Mouse (Mus musculus) lung, embryonic 15.5 days (tissue): ENCODE data around the gene Slx4ip. TPM values are rescaled to one million over a fixed set of nuclear protein-coding genes. Genes with fewer than 3 reads are reported as not detected.
A peak's percentile ranks its signal among the peaks of the same experiment; 100 is the strongest.

Source experiments
- ATAC-seq: fragments of 200-750 bp; cut with Nextera tagmentation; 2 replicates; pipeline ENCODE4 v1.8.0; 2017; ENCODE audit warnings: moderate number of reproducible peaks, borderline replicate concordance; ENCODE audit not compliant: low FRiP score, low TSS enrichment; ENCODE audit errors: extremely low read depth
- H3K27ac ChIP-seq: fragments of 300-500 bp; sonication (generic); 2 replicates; pipeline ENCODE4 v1.5.1; 2015; ENCODE audit warnings: moderate library complexity, mild to moderate bottlenecking, inconsistent platforms
- H3K27me3 ChIP-seq: fragments of 300-500 bp; sonication (generic); 2 replicates; pipeline ENCODE4 v1.6.1; 2015; ENCODE audit warnings: inconsistent platforms
- H3K36me3 ChIP-seq: fragments of 300-500 bp; sonication (generic); 2 replicates; pipeline ENCODE4 v1.6.1; 2015; ENCODE audit warnings: inconsistent platforms
- H3K4me1 ChIP-seq: fragments of 300-500 bp; sonication (generic); 2 replicates; pipeline ENCODE4 v1.6.1; 2015; ENCODE audit warnings: inconsistent platforms
- H3K4me2 ChIP-seq: fragments of 300-500 bp; sonication (generic); 2 replicates; pipeline ENCODE4 v1.6.1; 2015; ENCODE audit warnings: inconsistent platforms, mild to moderate bottlenecking, moderate library complexity
- H3K4me3 ChIP-seq: fragments of 300-500 bp; sonication (generic); 2 replicates; pipeline ENCODE4 v1.5.1; 2015; ENCODE audit warnings: mild to moderate bottlenecking, inconsistent platforms
- H3K9ac ChIP-seq: fragments of 300-500 bp; sonication (generic); 2 replicates; pipeline ENCODE4 v1.6.1; 2015; ENCODE audit warnings: inconsistent platforms
- H3K9me3 ChIP-seq: fragments of 300-500 bp; sonication (generic); 2 replicates; pipeline ENCODE4 v1.6.1; 2016; ENCODE audit warnings: inconsistent platforms
- WGBS: fragments of 180-500 bp; shearing (Covaris S2); methylation state at CpG from one replicate; pipeline ENCODE4 v1.1.7; 2015; 5-methylcytosine and 5-hydroxymethylcytosine counted together
- polyA plus RNA-seq: library from polyadenylated mRNA; unstranded; fragments of >200 nt; fragmentation: Nextera tagmentation; extraction: Ambion mirVana; gene quantifications from 2 replicates; pipeline ENCODE4 v1.2.1, GENCODE M21; 2015

Gene Slx4ip
- polyA plus RNA-seq, 1 experiment from 2014 or later, result 7.2 TPM

DNA sequence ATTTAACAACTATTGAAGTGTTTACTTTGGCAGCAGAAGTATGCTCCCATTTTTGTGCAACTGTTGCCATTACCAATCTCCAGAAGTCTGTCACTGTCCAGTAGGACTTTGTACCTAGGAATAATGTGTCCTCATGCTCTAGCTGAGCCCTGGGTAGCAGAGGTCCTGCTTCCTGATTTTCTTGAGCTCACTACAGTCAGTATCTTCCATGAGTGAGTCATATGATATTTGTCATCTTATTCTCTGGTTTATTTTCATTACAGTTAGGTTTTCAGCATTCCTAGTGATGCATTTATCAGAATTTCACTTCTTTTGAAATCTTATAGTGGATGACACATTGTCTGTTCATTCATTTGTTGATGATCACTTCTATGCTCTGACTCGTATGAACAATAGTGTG, 115.6 kb downstream of the Slx4ip start:
- ATAC-seq, result no peak
- H3K9me3 ChIP-seq, result no peaks in the 10 kb centered on the region
- H3K4me3 ChIP-seq, result no peak overlapping the region
- no peak overlapping the region for H3K27ac ChIP-seq
- no peak overlapping the region for H3K4me2 ChIP-seq
- no peaks in the 10 kb centered on the region for H3K4me1 ChIP-seq
- no peak overlapping the region for H3K9ac ChIP-seq
- no peaks in the 10 kb centered on the region for H3K27me3 ChIP-seq
- H3K36me3 ChIP-seq, result no peaks in the 10 kb centered on the region
- 67% methylated on average over 1 of the region's 1 CpGs for WGBS

DNA sequence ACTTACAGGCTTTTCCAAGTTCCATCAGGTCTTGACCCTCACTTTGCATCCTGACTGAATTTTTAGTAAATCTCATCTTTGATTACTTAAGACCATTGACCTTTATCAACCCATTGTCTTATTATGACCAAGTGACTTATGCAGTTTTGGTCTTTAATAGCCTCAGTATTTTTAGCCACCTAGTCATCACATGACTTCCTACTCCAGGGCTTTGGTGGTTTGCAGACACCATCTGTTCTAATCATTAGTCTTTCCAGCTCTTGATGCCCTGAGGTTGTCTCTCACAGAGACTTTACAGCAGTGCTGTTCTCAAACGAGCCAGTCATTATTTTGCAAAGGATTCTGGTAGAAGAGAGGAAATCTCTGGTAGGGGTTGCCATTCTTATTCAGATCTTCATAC, 121.0 kb downstream of the Slx4ip start:
- no peak overlapping the region for H3K4me3 ChIP-seq
- no peaks in the 10 kb centered on the region for H3K27me3 ChIP-seq
- H3K4me1 ChIP-seq, result no peaks in the 10 kb centered on the region
- H3K4me2 ChIP-seq, result no peak overlapping the region
- no peaks in the 10 kb centered on the region for H3K36me3 ChIP-seq
- H3K9me3 ChIP-seq, result no peaks in the 10 kb centered on the region
- ATAC-seq, result no peak
- H3K27ac ChIP-seq, result no peak overlapping the region
- H3K9ac ChIP-seq, result no peak overlapping the region
- WGBS, result 50% methylated on average over 1 of the region's 1 CpGs

DNA sequence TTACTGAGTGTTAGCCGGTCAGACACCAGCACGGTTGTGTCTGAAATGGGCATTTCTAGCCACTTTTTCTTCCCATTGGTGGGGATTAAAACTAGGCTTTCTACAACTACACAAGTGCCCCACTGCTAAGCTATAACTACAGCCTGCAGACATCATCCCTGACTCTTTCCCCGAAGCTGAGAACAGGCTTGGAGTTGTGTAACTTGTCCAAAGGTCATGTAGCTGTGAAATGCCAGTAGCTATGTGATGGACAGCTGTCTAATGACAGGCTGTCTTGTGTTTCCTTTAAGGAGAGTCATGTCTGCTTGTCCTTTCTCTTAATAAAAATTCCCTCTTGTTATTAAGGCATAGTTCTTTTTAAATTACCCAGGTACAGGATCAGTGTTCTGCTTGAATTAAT, 122.1 kb downstream of the Slx4ip start:
- Histone ChIP-seq H3K9me3 (no peaks in the 10 kb centered on the region), H3K4me3 (no peak overlapping the region), H3K27me3 (no peaks in the 10 kb centered on the region), H3K9ac (no peak overlapping the region), H3K4me1 (no peaks in the 10 kb centered on the region), H3K27ac (no peak overlapping the region), H3K4me2 (no peak overlapping the region), H3K36me3 (no peaks in the 10 kb centered on the region)
- ATAC-seq, result no peak
- 72% methylated on average over 3 of the region's 3 CpGs for WGBS

DNA sequence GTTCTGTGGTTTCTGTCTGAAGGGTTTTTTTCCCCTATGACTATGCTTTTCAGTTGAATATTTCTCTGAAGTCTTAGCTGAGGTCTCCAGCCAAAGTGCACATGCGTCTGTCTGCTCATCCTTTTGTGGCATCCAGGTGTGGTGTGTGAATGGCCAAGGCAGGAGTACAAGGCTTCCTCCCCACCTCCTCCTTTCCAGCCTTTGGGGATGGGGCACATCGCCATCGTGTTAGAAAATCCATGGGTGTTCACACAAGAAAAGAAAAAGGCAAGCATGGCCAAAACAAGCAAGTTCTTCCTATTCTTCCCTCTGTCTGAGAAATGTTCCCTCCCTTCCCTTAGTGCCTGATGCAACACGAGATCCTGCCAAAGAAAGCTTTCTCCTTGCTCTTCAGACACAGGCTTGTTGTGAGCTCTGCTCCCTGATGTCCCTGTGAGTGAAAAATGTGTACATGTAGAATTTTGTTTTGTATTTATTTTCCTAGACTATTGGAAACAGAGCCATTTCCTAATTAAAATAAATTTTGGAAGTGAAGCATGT, 122.9 kb downstream of the Slx4ip start:
- Histone ChIP-seq H3K27me3 (no peaks in the 10 kb centered on the region), H3K27ac (no peak overlapping the region), H3K4me3 (no peak overlapping the region), H3K9me3 (no peaks in the 10 kb centered on the region), H3K36me3 (no peaks in the 10 kb centered on the region), H3K4me2 (no peak overlapping the region), H3K4me1 (no peaks in the 10 kb centered on the region), H3K9ac (no peak overlapping the region)
- WGBS, result 70% methylated on average over 4 of the region's 4 CpGs
- ATAC-seq, result no peak

DNA sequence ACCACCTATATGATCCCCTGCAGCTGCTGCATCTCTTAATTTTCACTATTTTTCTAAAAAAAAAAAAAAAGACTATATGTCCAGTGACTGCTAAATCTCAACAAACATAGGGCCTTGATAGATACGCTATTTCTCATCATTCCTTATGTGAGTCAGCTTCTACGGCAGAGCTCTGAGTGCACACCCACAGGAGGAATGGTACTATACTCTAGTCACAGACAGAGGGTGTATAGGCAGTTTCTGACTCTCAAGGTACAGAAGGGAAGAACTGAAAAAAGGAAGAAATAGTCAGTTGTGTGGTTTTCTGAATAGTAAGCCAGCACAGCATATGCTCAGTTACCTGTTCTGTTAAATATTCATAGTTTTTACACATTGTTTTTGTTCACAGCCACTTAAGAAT, 123.4 kb downstream of the Slx4ip start:
- no peaks in the 10 kb centered on the region for H3K27me3 ChIP-seq
- no peaks in the 10 kb centered on the region for H3K4me1 ChIP-seq
- WGBS, result 70% methylated on average over 2 of the region's 2 CpGs
- ATAC-seq, result no peak
- H3K27ac ChIP-seq, result no peak overlapping the region
- H3K9me3 ChIP-seq, result no peaks in the 10 kb centered on the region
- H3K4me2 ChIP-seq, result no peak overlapping the region
- H3K4me3 ChIP-seq, result no peak overlapping the region
- H3K36me3 ChIP-seq, result no peaks in the 10 kb centered on the region
- no peak overlapping the region for H3K9ac ChIP-seq

DNA sequence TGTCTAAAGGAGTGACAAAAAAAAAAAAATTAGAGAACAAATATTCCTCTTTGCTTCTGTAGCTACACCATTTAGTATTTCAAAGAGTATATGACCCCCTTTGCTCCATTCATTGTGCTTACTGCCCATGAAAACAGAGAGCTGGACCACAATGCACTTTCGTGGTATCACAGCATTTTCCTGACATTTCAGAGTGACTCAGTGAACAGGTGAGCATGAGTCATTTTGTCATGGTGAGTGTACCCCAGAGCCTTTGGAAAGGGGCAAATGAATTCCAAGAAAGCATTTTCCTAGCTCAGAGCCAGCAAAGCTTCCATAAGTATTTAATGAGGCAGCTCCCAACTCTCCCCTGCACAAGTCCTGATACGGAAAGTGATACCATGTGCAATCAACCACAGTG, 153.1 kb downstream of the Slx4ip start:
- WGBS, result 87% methylated on average over 2 of the region's 2 CpGs
- H3K36me3 ChIP-seq, result no peaks in the 10 kb centered on the region

DNA sequence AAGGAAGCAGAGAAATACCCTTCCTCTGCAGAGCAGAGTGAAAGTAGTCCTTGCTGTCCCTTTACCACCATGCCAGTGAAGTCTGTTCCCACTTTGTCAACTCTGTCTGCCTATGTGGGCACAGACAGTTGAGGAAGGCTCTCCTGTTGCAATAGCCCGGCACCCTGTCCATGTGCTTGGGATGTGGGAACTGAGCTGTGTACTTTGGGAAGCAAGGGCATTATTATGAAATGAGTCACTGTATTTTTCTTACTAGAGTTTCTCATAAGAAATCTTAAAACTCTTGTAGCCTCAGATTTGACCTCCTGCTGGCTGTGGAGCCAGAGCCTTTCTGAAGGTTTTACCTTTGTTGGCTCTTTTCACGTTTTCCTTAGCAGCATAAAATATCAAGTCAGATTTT, 158.3 kb downstream of the Slx4ip start:
- no peak overlapping the region for H3K4me2 ChIP-seq
- H3K36me3 ChIP-seq, result no peaks in the 10 kb centered on the region
- no peaks in the 10 kb centered on the region for H3K27me3 ChIP-seq
- no peak for ATAC-seq
- H3K9me3 ChIP-seq, result no peaks in the 10 kb centered on the region
- WGBS, result 52% methylated on average over 2 of the region's 2 CpGs
- H3K27ac ChIP-seq, result peak overlapping the region; percentile 10; the same call in 1 of the 2 replicates
- H3K9ac ChIP-seq, result no peak overlapping the region
- 0 out of 2 replicates have a peak, but pooled peaks cover 6% of the 10 kb centered on the region for H3K4me1 ChIP-seq
- H3K4me3 ChIP-seq, result no peak overlapping the region

More for the DNA sequence above, 153.1 kb downstream of the Slx4ip start:
- no peak overlapping the region for H3K4me3 ChIP-seq
- H3K9me3 ChIP-seq, result no peaks in the 10 kb centered on the region
- H3K27ac ChIP-seq, result no peak overlapping the region
- ATAC-seq, result no peak
- 0 out of 2 replicates have a peak, but pooled peaks cover 6% of the 10 kb centered on the region for H3K4me1 ChIP-seq
- H3K27me3 ChIP-seq, result no peaks in the 10 kb centered on the region
- H3K4me2 ChIP-seq, result no peak overlapping the region
- H3K9ac ChIP-seq, result no peak overlapping the region

DNA sequence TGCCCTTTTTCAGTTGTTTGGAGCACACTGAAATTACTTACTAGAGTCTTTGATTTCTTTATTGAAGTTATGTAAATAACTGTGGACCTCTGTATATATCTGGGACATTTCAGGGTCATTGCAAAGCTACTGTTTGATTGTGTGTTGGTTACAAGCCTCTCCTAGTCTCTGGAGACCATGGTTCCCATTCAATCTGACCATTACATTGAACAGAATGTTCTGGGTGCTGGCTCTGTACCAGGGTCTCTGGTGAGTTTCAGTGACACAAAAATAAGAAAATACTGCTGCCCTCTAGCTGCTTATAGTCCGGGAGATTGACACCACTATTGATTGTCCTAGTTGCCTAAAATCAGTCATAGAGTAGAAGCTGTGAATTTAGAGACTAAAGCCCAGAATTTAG, 158.9 kb downstream of the Slx4ip start:
- no peak for ATAC-seq

DNA sequence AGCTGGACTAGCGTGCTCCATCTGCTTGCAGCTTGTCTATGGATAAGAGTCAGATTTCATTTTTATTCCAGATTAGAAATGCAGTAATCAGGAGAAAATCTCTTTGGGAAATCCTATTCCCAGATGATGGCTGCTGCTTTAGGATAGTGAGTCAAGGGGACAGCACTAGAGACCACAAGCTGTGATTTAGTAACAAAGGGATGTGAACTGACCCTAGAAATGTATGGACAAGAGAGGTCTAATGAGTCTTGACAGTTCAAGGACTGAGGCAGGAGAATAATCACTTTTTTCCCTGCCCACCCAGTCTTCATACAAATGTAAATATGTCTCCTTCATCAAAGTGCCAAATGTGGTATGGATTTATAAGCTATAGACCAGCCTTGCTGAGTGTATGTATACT, 172.8 kb downstream of the Slx4ip start:
- H3K36me3 ChIP-seq, result no peaks in the 10 kb centered on the region
- H3K4me3 ChIP-seq, result no peak overlapping the region
- no peak for ATAC-seq
- H3K27ac ChIP-seq, result no peak overlapping the region
- H3K9ac ChIP-seq, result no peak overlapping the region
- no peak overlapping the region for H3K4me2 ChIP-seq
- no peaks in the 10 kb centered on the region for H3K27me3 ChIP-seq
- H3K4me1 ChIP-seq, result no peaks in the 10 kb centered on the region
- WGBS, result 88% methylated on average over 1 of the region's 1 CpGs
- H3K9me3 ChIP-seq, result no peaks in the 10 kb centered on the region

More for the DNA sequence above, 158.9 kb downstream of the Slx4ip start:
- H3K4me1 ChIP-seq, result 0 out of 2 replicates have a peak, but pooled peaks cover 6% of the 10 kb centered on the region
- no peaks in the 10 kb centered on the region for H3K36me3 ChIP-seq
- WGBS, result 69% methylated on average over 1 of the region's 1 CpGs
- H3K27me3 ChIP-seq, result no peaks in the 10 kb centered on the region
- no peak overlapping the region for H3K4me3 ChIP-seq
- no peak overlapping the region for H3K9ac ChIP-seq
- no peaks in the 10 kb centered on the region for H3K9me3 ChIP-seq
- no peak overlapping the region for H3K4me2 ChIP-seq
- no peak overlapping the region for H3K27ac ChIP-seq

DNA sequence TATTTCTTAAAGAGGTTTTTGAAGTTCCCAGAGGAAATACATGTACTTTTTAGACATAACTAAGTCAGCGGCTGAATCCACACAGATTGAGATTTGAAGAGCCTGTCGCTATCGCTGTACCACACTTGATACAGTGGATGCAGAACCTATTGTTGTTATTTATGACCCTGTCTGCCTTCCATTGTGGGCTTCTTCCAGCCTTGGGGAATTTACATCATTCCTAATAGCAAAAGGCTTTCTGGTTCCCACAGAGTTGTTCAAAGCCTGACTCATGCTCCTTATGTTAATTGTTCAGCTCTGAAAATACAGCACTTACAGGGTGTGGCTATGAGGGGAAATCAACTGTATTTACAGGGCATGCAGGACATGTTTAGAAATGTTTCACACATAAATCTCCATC, 173.5 kb downstream of the Slx4ip start:
- Histone ChIP-seq H3K4me1 (no peaks in the 10 kb centered on the region), H3K9me3 (no peaks in the 10 kb centered on the region), H3K27ac (no peak overlapping the region), H3K4me3 (no peak overlapping the region), H3K27me3 (no peaks in the 10 kb centered on the region), H3K36me3 (no peaks in the 10 kb centered on the region), H3K9ac (no peak overlapping the region), H3K4me2 (no peak overlapping the region)
- 82% methylated on average over 3 of the region's 3 CpGs for WGBS
- no peak for ATAC-seq

DNA sequence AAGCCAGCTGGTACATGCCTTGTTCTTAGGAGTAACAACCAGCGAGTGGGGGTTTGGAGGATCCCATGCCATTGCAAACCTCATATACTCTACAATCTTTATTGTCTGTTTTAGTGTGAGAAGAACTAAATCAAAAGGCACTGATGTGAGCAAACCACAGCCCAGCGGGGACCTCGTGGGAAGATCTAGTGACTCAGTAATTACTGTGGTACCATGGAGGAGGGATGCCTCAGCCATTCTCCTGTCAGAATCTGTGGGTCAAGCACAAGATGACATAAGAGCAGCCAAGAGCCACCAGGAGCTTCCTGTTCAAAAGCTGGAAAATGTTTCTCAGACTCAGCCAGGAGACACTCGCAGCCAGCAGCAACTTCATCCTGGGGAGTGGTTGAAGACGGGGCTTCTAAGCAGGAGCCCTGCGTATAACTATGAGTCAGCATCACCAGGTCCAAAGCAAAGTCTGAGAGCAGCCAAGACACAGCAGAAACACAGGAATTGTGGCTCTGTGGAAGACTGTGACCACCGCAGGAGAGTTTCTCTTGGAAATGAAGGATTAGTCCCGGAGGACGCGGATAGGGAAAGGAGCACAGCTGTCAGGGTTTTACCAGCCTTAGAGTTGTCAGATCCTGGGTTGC, 176.6 kb downstream of the Slx4ip start:
- H3K4me2 ChIP-seq, result no peak overlapping the region
- no peak for ATAC-seq

DNA sequence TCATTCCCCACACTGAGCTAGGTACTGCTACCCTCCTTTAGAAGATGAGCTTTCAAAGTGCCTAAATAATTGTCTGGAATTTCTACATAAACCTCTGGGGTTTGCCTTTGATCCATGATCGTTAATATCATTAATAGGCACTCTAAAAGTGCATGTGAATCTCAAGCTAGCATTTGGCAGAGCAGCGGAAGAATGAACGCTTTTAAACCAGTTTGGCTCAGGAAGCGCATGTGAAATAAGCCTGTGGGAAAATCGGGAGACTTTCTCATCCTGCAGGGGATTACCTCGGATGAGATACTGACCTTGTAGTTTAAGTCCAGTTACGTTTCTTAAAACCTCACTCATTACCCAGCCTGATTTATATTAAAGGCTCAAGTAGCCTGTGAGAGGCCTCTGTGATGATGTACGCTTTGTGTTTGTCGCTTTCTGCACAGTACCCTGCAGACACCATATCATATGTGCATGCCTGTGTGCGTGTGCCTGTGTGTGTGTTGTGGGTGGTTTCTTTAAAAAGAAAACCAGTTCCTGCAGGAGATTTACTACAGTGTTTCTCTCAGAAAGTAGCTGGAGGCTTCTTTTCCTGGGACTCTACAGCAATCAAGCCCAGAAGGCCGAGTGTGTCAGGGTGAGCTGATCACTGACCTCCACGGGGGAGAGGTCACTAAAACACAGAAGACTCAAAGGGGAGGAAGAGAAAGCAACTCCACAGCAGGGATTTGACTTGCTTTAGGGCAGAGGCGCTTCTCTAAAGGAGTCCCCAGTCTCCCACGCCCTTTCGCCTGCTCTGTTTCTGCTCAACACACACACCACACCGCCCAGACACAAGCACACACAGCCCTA, 182.7 kb downstream of the Slx4ip start:
- H3K9ac ChIP-seq, result no peak overlapping the region
- WGBS, result 62% methylated on average over 16 of the region's 16 CpGs
- no peak for ATAC-seq

More for the DNA sequence above, 176.6 kb downstream of the Slx4ip start:
- H3K27me3 ChIP-seq, result no peaks in the 10 kb centered on the region
- H3K27ac ChIP-seq, result no peak overlapping the region
- no peaks in the 10 kb centered on the region for H3K9me3 ChIP-seq
- H3K4me3 ChIP-seq, result no peak overlapping the region
- H3K36me3 ChIP-seq, result no peaks in the 10 kb centered on the region
- H3K4me1 ChIP-seq, result no peaks in the 10 kb centered on the region
- H3K9ac ChIP-seq, result no peak overlapping the region
- WGBS, result 81% methylated on average over 10 of the region's 10 CpGs

More for the DNA sequence above, 182.7 kb downstream of the Slx4ip start:
- H3K4me2 ChIP-seq, result no peak overlapping the region
- no peaks in the 10 kb centered on the region for H3K36me3 ChIP-seq
- no peaks in the 10 kb centered on the region for H3K4me1 ChIP-seq
- H3K9me3 ChIP-seq, result no peaks in the 10 kb centered on the region
- H3K4me3 ChIP-seq, result no peak overlapping the region
- H3K27ac ChIP-seq, result no peak overlapping the region
- no peaks in the 10 kb centered on the region for H3K27me3 ChIP-seq
